Mouse (Mus musculus): ENCODE results near the gene S100a10. TPM values are rescaled to one million over a fixed set of nuclear protein-coding genes. Genes with fewer than 3 reads are reported as not detected.

S100a10 gene
- polyA plus RNA-seq (2011; ENCODE audit: insufficient read depth, insufficient read length, low replicate concordance, missing spikeins), result 70.0 and 138 TPM in 2 replicates

DNA sequence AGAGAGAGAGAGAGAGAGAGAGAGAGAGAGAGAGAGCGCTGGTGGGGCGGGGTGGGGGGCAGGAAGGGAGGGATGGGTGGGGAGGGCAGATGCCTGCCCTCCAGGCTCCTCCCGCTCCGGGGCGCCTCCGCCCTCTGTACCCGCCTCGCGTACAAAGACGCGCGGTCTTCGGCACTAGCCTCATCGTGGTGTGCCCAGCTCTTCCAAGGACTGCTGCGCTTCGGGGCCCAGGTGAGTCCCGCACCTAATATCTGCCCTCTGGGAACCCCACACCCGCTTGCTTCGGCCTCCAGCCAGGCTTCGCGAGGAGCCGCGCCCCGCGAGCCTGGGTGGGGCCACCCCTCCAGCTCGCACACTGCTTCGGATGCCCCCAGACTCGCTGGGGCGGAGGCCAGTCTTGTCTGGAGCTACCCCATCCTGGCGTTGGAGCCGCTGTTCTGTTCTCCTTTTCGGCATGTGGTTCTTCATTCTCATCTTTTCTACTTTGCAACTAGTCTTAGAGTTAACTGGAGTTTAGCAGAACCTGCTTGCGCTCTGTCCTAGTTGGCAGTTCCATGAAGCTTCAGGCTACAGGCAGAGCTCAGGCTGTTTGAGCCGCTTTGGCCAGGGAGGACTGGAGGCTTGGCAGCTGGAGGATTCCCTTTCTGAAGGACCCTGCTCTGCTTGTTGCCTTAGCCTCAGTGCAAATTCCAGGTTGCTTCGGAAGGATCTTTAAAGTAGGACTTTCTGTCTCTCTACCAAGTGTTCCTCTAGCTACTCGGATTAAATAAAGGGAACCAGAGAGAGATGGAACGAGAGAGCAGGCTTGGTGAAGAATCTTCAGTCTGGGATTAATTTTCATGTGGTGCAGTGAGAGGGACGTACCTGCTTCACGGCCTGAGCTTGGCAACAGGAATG, at the start of gene S100a10:
Gene S100a10, plus strand, starts transcription at position 100 of the 897 bp plus-strand sequence.
- peak within 1 kb of the TSS; percentile 74 for H3K4me3 ChIP-seq (replicated peaks; ENCODE audit: control insufficient read depth, low read depth, low read length)
- peak within 1 kb of the TSS; percentile 89 for H3K27ac ChIP-seq (ENCODE audit: control insufficient read depth, insufficient read depth, low read depth, low read length, poor library complexity)
- H3K4me1 ChIP-seq (ENCODE audit: control insufficient read depth, insufficient read depth, low read length), result no peaks in the 10 kb centered on the region; the same call in 1 of the 2 replicates
- TF ChIP-seq CTCF (IDR thresholded peaks at IDR 0.05; ENCODE audit: control insufficient read depth, insufficient read depth, low read length) (no peak), POLR2A (IDR thresholded peaks at IDR 0.05; ENCODE audit: borderline replicate concordance, control insufficient read depth, low read depth, low read length) (peak; percentile 79; the same call in 1 of the 2 replicates)
- under 1% methylated on average over 36 of the region's 39 CpGs for whole genome bisulfite sequencing

DNA sequence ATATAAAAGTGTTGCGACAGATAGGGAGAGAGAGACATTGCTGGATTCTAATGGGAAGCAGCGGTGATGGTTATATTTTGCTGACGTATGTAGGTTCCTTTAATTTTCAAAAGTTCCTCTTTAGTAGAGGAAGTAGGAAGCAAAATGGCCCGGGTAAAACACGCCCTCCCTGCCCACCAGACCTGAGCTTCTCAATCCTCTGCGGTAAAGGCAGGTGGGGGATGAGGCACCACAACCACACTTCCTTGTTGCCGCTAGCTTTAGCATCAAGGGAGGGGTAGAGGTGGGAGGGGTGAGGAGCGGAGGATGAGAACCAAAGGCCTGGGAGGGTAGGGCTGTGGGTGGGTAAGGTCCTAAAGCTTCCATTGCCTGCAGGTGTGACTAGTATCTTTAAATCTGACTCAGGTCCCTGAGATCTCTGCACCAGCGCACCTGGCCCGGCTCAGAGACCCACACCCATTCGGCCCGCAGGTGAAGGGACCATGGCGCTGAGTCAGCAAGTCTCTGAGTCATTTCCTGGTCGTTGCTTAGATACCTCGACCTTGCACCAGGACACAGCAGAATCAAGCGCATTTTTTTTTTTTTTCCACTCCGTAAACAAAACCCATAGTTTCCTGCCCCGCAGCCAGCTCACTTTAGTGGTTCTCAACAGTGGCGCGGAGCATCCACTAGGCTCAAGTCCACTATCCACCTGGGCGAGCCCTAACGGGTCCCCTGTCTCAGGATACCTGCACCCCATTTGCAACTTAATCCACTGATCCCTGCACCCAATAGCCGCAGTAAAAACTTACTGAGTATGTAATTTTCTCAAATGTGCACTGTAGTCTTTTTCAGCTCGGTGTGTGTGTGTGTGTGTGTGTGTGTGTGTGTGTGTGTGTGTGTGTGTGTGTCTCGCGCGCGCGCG, 48.7 kb upstream of the S100a10 start:
- 13% methylated on average over 30 of the region's 30 CpGs for WGBS
- Histone ChIP-seq H3K27ac (ENCODE audit: control insufficient read depth, insufficient read depth, low read depth, low read length, poor library complexity) (peak overlapping the region; percentile 77), H3K4me3 (replicated peaks; ENCODE audit: control insufficient read depth, low read depth, low read length) (peak overlapping the region; percentile 44), H3K4me1 (ENCODE audit: control insufficient read depth, insufficient read depth, low read length) (no peaks in the 10 kb centered on the region; the same call in 1 of the 2 replicates)
- TF ChIP-seq POLR2A (IDR thresholded peaks at IDR 0.05; ENCODE audit: borderline replicate concordance, control insufficient read depth, low read depth, low read length) (no peak; the same call in 1 of the 2 replicates), CTCF (IDR thresholded peaks at IDR 0.05; ENCODE audit: control insufficient read depth, insufficient read depth, low read length) (no peak)

DNA sequence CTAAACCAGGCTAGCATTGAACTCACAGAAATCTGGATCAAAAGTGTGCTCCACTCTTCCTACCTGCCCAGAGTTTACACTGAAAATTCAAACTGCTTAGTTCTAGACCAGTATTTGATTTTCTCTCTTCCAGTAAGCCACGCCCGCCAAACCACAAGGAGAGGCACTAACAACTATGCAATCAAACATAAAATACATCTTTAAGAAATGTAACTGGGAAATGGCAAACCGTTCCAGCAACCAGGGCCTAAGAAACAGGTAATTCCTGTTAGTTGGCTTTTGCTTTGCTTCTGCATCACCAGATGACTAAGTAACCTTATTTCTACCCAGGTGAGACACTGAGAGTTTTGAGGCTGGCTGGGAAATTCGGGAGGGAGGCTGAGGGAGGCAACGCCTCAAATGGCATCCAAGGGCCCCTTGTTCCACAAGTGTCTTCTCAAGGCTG, 48.0 kb upstream of the S100a10 start:
- H3K4me1 ChIP-seq (ENCODE audit: control insufficient read depth, insufficient read depth, low read length), result peaks cover 1% of the 10 kb centered on the region; the same call in 1 of the 2 replicates
- H3K4me3 ChIP-seq (replicated peaks; ENCODE audit: control insufficient read depth, low read depth, low read length), result no peak overlapping the region
- TF ChIP-seq CTCF (IDR thresholded peaks at IDR 0.05; ENCODE audit: control insufficient read depth, insufficient read depth, low read length), result no peak
- TF ChIP-seq POLR2A (IDR thresholded peaks at IDR 0.05; ENCODE audit: borderline replicate concordance, control insufficient read depth, low read depth, low read length), result no peak
- WGBS, result 49% methylated on average over 5 of the region's 5 CpGs
- peak overlapping the region; percentile 77 for H3K27ac ChIP-seq (ENCODE audit: control insufficient read depth, insufficient read depth, low read depth, low read length, poor library complexity)

DNA sequence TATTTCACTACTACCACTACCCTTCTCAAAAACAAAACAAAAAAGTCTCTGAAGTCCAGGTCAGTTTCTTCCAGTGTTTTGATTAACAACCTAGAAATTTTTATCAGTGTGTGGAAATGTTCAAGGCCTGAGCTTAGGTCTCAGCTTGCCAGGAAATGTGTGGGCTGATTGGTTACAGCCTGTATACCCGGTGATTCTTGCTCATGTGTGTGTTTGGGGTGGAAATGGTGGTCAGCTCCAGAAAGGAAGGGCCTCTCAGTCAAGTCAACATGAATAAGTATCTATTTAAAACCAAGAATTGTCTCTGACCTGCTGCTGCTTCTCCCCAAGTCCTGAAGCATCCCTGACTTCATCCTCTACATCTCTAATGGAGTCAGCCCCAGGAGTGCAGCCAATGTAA, 45.6 kb upstream of the S100a10 start:
- Histone ChIP-seq H3K27ac (ENCODE audit: control insufficient read depth, insufficient read depth, low read depth, low read length, poor library complexity) (no peak overlapping the region), H3K4me3 (replicated peaks; ENCODE audit: control insufficient read depth, low read depth, low read length) (no peak overlapping the region), H3K4me1 (ENCODE audit: control insufficient read depth, insufficient read depth, low read length) (peaks cover 1% of the 10 kb centered on the region; the same call in 1 of the 2 replicates)
- 9% methylated on average over 1 of the region's 1 CpGs for WGBS
- TF ChIP-seq CTCF (IDR thresholded peaks at IDR 0.05; ENCODE audit: control insufficient read depth, insufficient read depth, low read length) (no peak), POLR2A (IDR thresholded peaks at IDR 0.05; ENCODE audit: borderline replicate concordance, control insufficient read depth, low read depth, low read length) (no peak)

DNA sequence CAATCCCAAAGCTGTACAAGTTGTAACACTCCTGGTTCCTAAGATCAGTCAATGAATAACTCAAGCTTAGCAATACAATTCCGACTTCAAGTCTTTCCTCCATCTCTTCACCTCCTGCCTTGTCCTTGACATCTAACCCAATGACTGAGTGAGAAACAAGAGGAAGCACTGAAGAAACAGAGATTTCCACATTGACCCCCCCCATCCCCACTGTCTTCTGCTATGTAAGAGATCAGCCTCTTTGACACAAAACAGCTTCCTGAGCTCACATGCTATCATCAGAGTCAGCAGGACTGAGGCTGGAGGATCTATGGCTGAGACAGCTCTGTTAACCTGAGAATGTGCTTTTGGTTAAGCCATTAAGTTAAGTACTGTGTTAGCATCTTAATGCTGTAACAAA, 43.8 kb upstream of the S100a10 start:
- no peak overlapping the region for H3K4me3 ChIP-seq (replicated peaks; ENCODE audit: control insufficient read depth, low read depth, low read length)
- peaks cover 1% of the 10 kb centered on the region; the same call in 1 of the 2 replicates for H3K4me1 ChIP-seq (ENCODE audit: control insufficient read depth, insufficient read depth, low read length)
- WGBS, result 40% methylated on average over 1 of the region's 1 CpGs
- TF ChIP-seq CTCF (IDR thresholded peaks at IDR 0.05; ENCODE audit: control insufficient read depth, insufficient read depth, low read length) (no peak), POLR2A (IDR thresholded peaks at IDR 0.05; ENCODE audit: borderline replicate concordance, control insufficient read depth, low read depth, low read length) (no peak)
- H3K27ac ChIP-seq (ENCODE audit: control insufficient read depth, insufficient read depth, low read depth, low read length, poor library complexity), result peak overlapping the region; percentile 86; the same call in 1 of the 2 replicates

DNA sequence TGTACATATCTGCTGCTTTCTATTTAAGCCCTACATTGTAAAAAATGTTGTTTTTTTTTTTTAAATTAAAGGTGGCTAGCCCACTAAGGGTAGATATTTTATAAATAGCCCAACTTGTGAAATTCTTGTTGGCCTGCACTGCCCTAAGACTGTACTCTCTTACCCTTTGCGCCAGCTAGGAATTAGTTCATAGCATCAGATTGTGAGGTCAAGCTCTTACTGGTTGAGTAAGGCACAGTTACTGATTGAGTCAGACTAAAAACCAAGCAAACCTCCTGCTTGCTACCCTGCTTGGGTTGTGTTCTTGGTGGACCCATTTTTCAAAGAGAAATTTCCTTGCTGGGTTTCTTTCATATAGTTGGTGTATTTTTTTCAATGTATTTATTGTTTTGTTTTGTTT, 43.1 kb upstream of the S100a10 start:
- Histone ChIP-seq H3K4me1 (ENCODE audit: control insufficient read depth, insufficient read depth, low read length) (peaks cover 1% of the 10 kb centered on the region; the same call in 1 of the 2 replicates), H3K27ac (ENCODE audit: control insufficient read depth, insufficient read depth, low read depth, low read length, poor library complexity) (peak overlapping the region; percentile 86; the same call in 1 of the 2 replicates), H3K4me3 (replicated peaks; ENCODE audit: control insufficient read depth, low read depth, low read length) (no peak overlapping the region)
- 44% methylated on average over 1 of the region's 1 CpGs for WGBS
- TF ChIP-seq POLR2A (IDR thresholded peaks at IDR 0.05; ENCODE audit: borderline replicate concordance, control insufficient read depth, low read depth, low read length), result no peak
- TF ChIP-seq CTCF (IDR thresholded peaks at IDR 0.05; ENCODE audit: control insufficient read depth, insufficient read depth, low read length), result no peak

DNA sequence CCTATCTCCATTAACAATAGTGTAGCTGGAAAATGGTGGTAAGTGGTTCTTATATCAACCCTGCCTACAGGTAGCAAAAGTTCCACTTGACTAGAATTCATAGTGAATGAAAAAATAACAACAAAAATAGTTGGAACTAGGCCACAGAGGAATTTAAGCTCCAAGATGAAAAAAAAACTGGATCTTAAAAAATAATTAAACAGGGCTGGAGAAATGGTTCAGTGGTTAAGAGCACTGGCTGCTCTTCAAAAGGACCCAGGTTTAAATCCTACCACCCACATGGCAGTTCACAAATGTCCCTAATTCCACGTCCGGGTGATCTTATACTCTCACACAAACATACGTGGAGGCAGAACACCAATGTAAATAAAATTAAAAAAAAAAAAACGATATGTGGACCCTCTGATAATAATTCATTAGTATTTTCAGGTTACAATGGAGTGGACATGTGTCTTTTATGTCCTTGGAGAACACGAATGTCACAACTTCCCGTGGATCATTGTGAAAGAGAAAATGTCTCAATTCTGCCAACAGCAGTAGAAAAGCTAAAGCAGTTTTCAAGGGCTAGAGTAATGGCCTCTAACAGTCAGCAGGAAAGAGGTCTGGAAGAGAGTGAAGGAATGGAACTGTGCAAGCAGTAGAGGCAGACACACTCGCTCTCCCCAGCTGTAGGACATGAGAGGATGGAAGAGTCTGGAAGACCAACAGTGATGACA, 42.3 kb upstream of the S100a10 start:
- H3K4me1 ChIP-seq (ENCODE audit: control insufficient read depth, insufficient read depth, low read length), result peaks cover 1% of the 10 kb centered on the region; the same call in 1 of the 2 replicates
- H3K27ac ChIP-seq (ENCODE audit: control insufficient read depth, insufficient read depth, low read depth, low read length, poor library complexity), result peak overlapping the region; percentile 80; the same call in 1 of the 2 replicates
- 42% methylated on average over 7 of the region's 7 CpGs for WGBS
- no peak for TF ChIP-seq POLR2A (IDR thresholded peaks at IDR 0.05; ENCODE audit: borderline replicate concordance, control insufficient read depth, low read depth, low read length)
- TF ChIP-seq CTCF (IDR thresholded peaks at IDR 0.05; ENCODE audit: control insufficient read depth, insufficient read depth, low read length), result no peak
- H3K4me3 ChIP-seq (replicated peaks; ENCODE audit: control insufficient read depth, low read depth, low read length), result peak overlapping the region; percentile 12

Measured in bone marrow, adult 2 months (tissue).